Mouse (Mus musculus): Measurements from ENCODE around the gene Miga1.

GRCm38 (mm10) chr3:152278431-152278830 is 61.8 kb downstream of the Miga1 start:
- TF ChIP-seq CTCF (IDR thresholded peaks at IDR 0.05; ENCODE audit: extremely low read depth, insufficient read length, insufficient replicate concordance, low read depth, low read length), result no peak
- TF ChIP-seq POLR2A (IDR thresholded peaks at IDR 0.05; ENCODE audit: low read depth, low read length), result no peak
